Mouse (Mus musculus): ENCODE measurements around the gene Olfr1427. TPM values are rescaled to one million over a fixed set of nuclear protein-coding genes. Genes with fewer than 3 reads are reported as not detected.

Gene Olfr1427
- not detected in 2 replicates for polyA plus RNA-seq (2014; fragmentation: Nextera tagmentation; extraction: Ambion mirVana)

GRCm38 (mm10) chr19:12103234-12103633, at the start of gene Olfr1427:
TSS of gene Olfr1427 (minus strand) at chr19:12103334.
- Histone ChIP-seq H3K27me3 (ENCODE audit: control insufficient read depth, insufficient read depth, low read length) (no peaks in the 10 kb centered on the region), H3K9me3 (ENCODE audit: control insufficient read depth, low read length) (no peaks in the 10 kb centered on the region), H3K4me2 (ENCODE audit: low read depth, low read length, severe bottlenecking) (no peak within 1 kb of the TSS), H3K4me3 (ENCODE audit: low read depth, low read length) (no peak within 1 kb of the TSS), H3K36me3 (ENCODE audit: control insufficient read depth, insufficient read depth, low read length) (no peaks in the 10 kb centered on the region), H3K27ac (ENCODE audit: low read depth, low read length) (no peak within 1 kb of the TSS), H3K4me1 (replicated peaks; ENCODE audit: control insufficient read depth, insufficient read depth, low read length) (no peaks in the 10 kb centered on the region), H3K9ac (ENCODE audit: low read length) (no peak within 1 kb of the TSS)
- no peak for ATAC-seq (replicated peaks; ENCODE audit: low FRiP score)
- WGBS = 91% methylated on average over 2 of the region's 2 CpGs
- no peak for DNase-seq (ENCODE audit: low spot score)

- H3K27ac ChIP-seq (ENCODE audit: low read depth, low read length) = no peak overlapping the region
- H3K27me3 ChIP-seq (ENCODE audit: control insufficient read depth, insufficient read depth, low read length) = no peaks in the 10 kb centered on the region
- ATAC-seq (replicated peaks; ENCODE audit: low FRiP score) (no peak), DNase-seq (ENCODE audit: low spot score) (no peak)
- H3K9ac ChIP-seq (ENCODE audit: low read length) = no peak overlapping the region
- no peaks in the 10 kb centered on the region for H3K9me3 ChIP-seq (ENCODE audit: control insufficient read depth, low read length)
- no peak overlapping the region for H3K4me2 ChIP-seq (ENCODE audit: low read depth, low read length, severe bottlenecking)
- no peaks in the 10 kb centered on the region for H3K4me1 ChIP-seq (replicated peaks; ENCODE audit: control insufficient read depth, insufficient read depth, low read length)
- no peaks in the 10 kb centered on the region for H3K36me3 ChIP-seq (ENCODE audit: control insufficient read depth, insufficient read depth, low read length)
- WGBS = 90% methylated on average over 3 of the region's 3 CpGs
- H3K4me3 ChIP-seq (ENCODE audit: low read depth, low read length) = no peak overlapping the region
These were observed 42.3 kb upstream of the Olfr1427 start for GRCm38 (mm10) chr19:12145452-12145851.

- H3K27me3 ChIP-seq (ENCODE audit: control insufficient read depth, insufficient read depth, low read length) = no peaks in the 10 kb centered on the region
- no peak overlapping the region for H3K9ac ChIP-seq (ENCODE audit: low read length)
- no peak for DNase-seq (ENCODE audit: low spot score)
- ATAC-seq (replicated peaks; ENCODE audit: low FRiP score) = no peak
- H3K27ac ChIP-seq (ENCODE audit: low read depth, low read length) = no peak overlapping the region
- no peak overlapping the region for H3K4me3 ChIP-seq (ENCODE audit: low read depth, low read length)
- 38% methylated on average over 1 of the region's 1 CpGs for WGBS
- H3K4me1 ChIP-seq (replicated peaks; ENCODE audit: control insufficient read depth, insufficient read depth, low read length) = no peaks in the 10 kb centered on the region
- H3K36me3 ChIP-seq (ENCODE audit: control insufficient read depth, insufficient read depth, low read length) = no peaks in the 10 kb centered on the region
- no peaks in the 10 kb centered on the region for H3K9me3 ChIP-seq (ENCODE audit: control insufficient read depth, low read length)
- no peak overlapping the region for H3K4me2 ChIP-seq (ENCODE audit: low read depth, low read length, severe bottlenecking)
These were observed 40.2 kb upstream of the Olfr1427 start for GRCm38 (mm10) chr19:12143356-12143755.

- Histone ChIP-seq H3K9me3 (ENCODE audit: control insufficient read depth, low read length) (no peaks in the 10 kb centered on the region), H3K27me3 (ENCODE audit: control insufficient read depth, insufficient read depth, low read length) (no peaks in the 10 kb centered on the region), H3K9ac (ENCODE audit: low read length) (no peak overlapping the region), H3K4me3 (ENCODE audit: low read depth, low read length) (no peak overlapping the region), H3K27ac (ENCODE audit: low read depth, low read length) (no peak overlapping the region), H3K4me2 (ENCODE audit: low read depth, low read length, severe bottlenecking) (no peak overlapping the region), H3K4me1 (replicated peaks; ENCODE audit: control insufficient read depth, insufficient read depth, low read length) (no peaks in the 10 kb centered on the region), H3K36me3 (ENCODE audit: control insufficient read depth, insufficient read depth, low read length) (no peaks in the 10 kb centered on the region)
- no peak for DNase-seq (ENCODE audit: low spot score)
- WGBS = 27% methylated on average over 2 of the region's 2 CpGs
- no peak for ATAC-seq (replicated peaks; ENCODE audit: low FRiP score)
These were observed 31.2 kb upstream of the Olfr1427 start for GRCm38 (mm10) chr19:12134289-12134688.

GRCm38 (mm10) chr19:12123103-12123502, 20.0 kb upstream of the Olfr1427 start, which contains the start of gene Olfr76:
TSS of gene Olfr76 (minus strand) at chr19:12123203.
- Histone ChIP-seq H3K4me3 (ENCODE audit: low read depth, low read length) (no peak within 1 kb of the TSS), H3K36me3 (ENCODE audit: control insufficient read depth, insufficient read depth, low read length) (no peaks in the 10 kb centered on the region), H3K27ac (ENCODE audit: low read depth, low read length) (no peak within 1 kb of the TSS), H3K9ac (ENCODE audit: low read length) (no peak within 1 kb of the TSS), H3K4me1 (replicated peaks; ENCODE audit: control insufficient read depth, insufficient read depth, low read length) (no peaks in the 10 kb centered on the region), H3K27me3 (ENCODE audit: control insufficient read depth, insufficient read depth, low read length) (no peaks in the 10 kb centered on the region), H3K9me3 (ENCODE audit: control insufficient read depth, low read length) (no peaks in the 10 kb centered on the region), H3K4me2 (ENCODE audit: low read depth, low read length, severe bottlenecking) (no peak within 1 kb of the TSS)
- DNase-seq (ENCODE audit: low spot score) (no peak), ATAC-seq (replicated peaks; ENCODE audit: low FRiP score) (no peak)
- 82% methylated on average over 3 of the region's 3 CpGs for WGBS

- Histone ChIP-seq H3K4me2 (ENCODE audit: low read depth, low read length, severe bottlenecking) (no peak overlapping the region), H3K27me3 (ENCODE audit: control insufficient read depth, insufficient read depth, low read length) (no peaks in the 10 kb centered on the region), H3K36me3 (ENCODE audit: control insufficient read depth, insufficient read depth, low read length) (no peaks in the 10 kb centered on the region), H3K4me1 (replicated peaks; ENCODE audit: control insufficient read depth, insufficient read depth, low read length) (no peaks in the 10 kb centered on the region), H3K9ac (ENCODE audit: low read length) (no peak overlapping the region), H3K27ac (ENCODE audit: low read depth, low read length) (no peak overlapping the region), H3K9me3 (ENCODE audit: control insufficient read depth, low read length) (no peaks in the 10 kb centered on the region), H3K4me3 (ENCODE audit: low read depth, low read length) (no peak overlapping the region)
- no peak for ATAC-seq (replicated peaks; ENCODE audit: low FRiP score)
- 86% methylated on average over 3 of the region's 3 CpGs for WGBS
- no peak for DNase-seq (ENCODE audit: low spot score)
These were observed 13.3 kb upstream of the Olfr1427 start for GRCm38 (mm10) chr19:12116464-12116863.

GRCm38 (mm10) chr19:12115797-12116196, 12.7 kb upstream of the Olfr1427 start, which contains the start of gene Olfr1428:
TSS of gene Olfr1428 (minus strand) at chr19:12115897.
- Histone ChIP-seq H3K36me3 (ENCODE audit: control insufficient read depth, insufficient read depth, low read length) (no peaks in the 10 kb centered on the region), H3K9ac (ENCODE audit: low read length) (no peak within 1 kb of the TSS), H3K9me3 (ENCODE audit: control insufficient read depth, low read length) (no peaks in the 10 kb centered on the region), H3K4me2 (ENCODE audit: low read depth, low read length, severe bottlenecking) (no peak within 1 kb of the TSS), H3K4me1 (replicated peaks; ENCODE audit: control insufficient read depth, insufficient read depth, low read length) (no peaks in the 10 kb centered on the region), H3K4me3 (ENCODE audit: low read depth, low read length) (no peak within 1 kb of the TSS), H3K27me3 (ENCODE audit: control insufficient read depth, insufficient read depth, low read length) (no peaks in the 10 kb centered on the region), H3K27ac (ENCODE audit: low read depth, low read length) (no peak within 1 kb of the TSS)
- DNase-seq (ENCODE audit: low spot score) = no peak
- no peak for ATAC-seq (replicated peaks; ENCODE audit: low FRiP score)
- 78% methylated on average over 1 of the region's 1 CpGs for WGBS

- Histone ChIP-seq H3K9ac (ENCODE audit: low read length) (no peak overlapping the region), H3K4me3 (ENCODE audit: low read depth, low read length) (no peak overlapping the region), H3K4me1 (replicated peaks; ENCODE audit: control insufficient read depth, insufficient read depth, low read length) (no peaks in the 10 kb centered on the region), H3K9me3 (ENCODE audit: control insufficient read depth, low read length) (no peaks in the 10 kb centered on the region), H3K4me2 (ENCODE audit: low read depth, low read length, severe bottlenecking) (no peak overlapping the region), H3K36me3 (ENCODE audit: control insufficient read depth, insufficient read depth, low read length) (no peaks in the 10 kb centered on the region), H3K27me3 (ENCODE audit: control insufficient read depth, insufficient read depth, low read length) (no peaks in the 10 kb centered on the region), H3K27ac (ENCODE audit: low read depth, low read length) (no peak overlapping the region)
- ATAC-seq (replicated peaks; ENCODE audit: low FRiP score) = no peak
- 55% methylated on average over 1 of the region's 1 CpGs for WGBS
- DNase-seq (ENCODE audit: low spot score) = no peak
These were observed 10.7 kb upstream of the Olfr1427 start for GRCm38 (mm10) chr19:12113807-12114206.

GRCm38 (mm10) chr19:12104541-12104940, 1.4 kb upstream of the Olfr1427 start:
- H3K27me3 ChIP-seq (ENCODE audit: control insufficient read depth, insufficient read depth, low read length) = no peaks in the 10 kb centered on the region
- no peaks in the 10 kb centered on the region for H3K4me1 ChIP-seq (replicated peaks; ENCODE audit: control insufficient read depth, insufficient read depth, low read length)
- H3K4me2 ChIP-seq (ENCODE audit: low read depth, low read length, severe bottlenecking) = no peak overlapping the region
- H3K9ac ChIP-seq (ENCODE audit: low read length) = no peak overlapping the region
- WGBS = 70% methylated on average over 1 of the region's 1 CpGs
- DNase-seq (ENCODE audit: low spot score) (no peak), ATAC-seq (replicated peaks; ENCODE audit: low FRiP score) (no peak)
- H3K36me3 ChIP-seq (ENCODE audit: control insufficient read depth, insufficient read depth, low read length) = no peaks in the 10 kb centered on the region
- no peak overlapping the region for H3K27ac ChIP-seq (ENCODE audit: low read depth, low read length)
- no peaks in the 10 kb centered on the region for H3K9me3 ChIP-seq (ENCODE audit: control insufficient read depth, low read length)
- no peak overlapping the region for H3K4me3 ChIP-seq (ENCODE audit: low read depth, low read length)
